Mouse (Mus musculus) lung, embryonic 14.5 days (tissue): ENCODE measurements around the gene Prss44. TPM values are rescaled to one million over a fixed set of nuclear protein-coding genes. Genes with fewer than 3 reads are reported as not detected.

Source experiments
- ATAC-seq: fragments of 200-750 bp; cut with Nextera tagmentation; 2 replicates; pipeline ENCODE4 v1.8.0; 2017; ENCODE audit warnings: mild to moderate bottlenecking, moderate TSS enrichment, moderate library complexity; ENCODE audit not compliant: insufficient read depth
- DNase-seq: peaks from one replicate; pipeline ENCODE4 v3.0.0-alpha.2; 2015
- H3K27ac ChIP-seq: fragments of 300-500 bp; sonication (generic); 2 replicates; pipeline ENCODE4 v1.5.1; 2014; ENCODE audit warnings: low read depth, mild to moderate bottlenecking, moderate library complexity
- H3K27me3 ChIP-seq: fragments of 300-500 bp; sonication (generic); 2 replicates; pipeline ENCODE4 v1.6.1; 2014; ENCODE audit warnings: low read length, control low read depth; ENCODE audit not compliant: insufficient read depth
- H3K36me3 ChIP-seq: fragments of 300-500 bp; sonication (generic); 2 replicates; pipeline ENCODE4 v1.6.1; 2014; ENCODE audit warnings: control low read depth; ENCODE audit not compliant: insufficient read depth
- H3K4me1 ChIP-seq: fragments of 300-500 bp; sonication (generic); 2 replicates; pipeline ENCODE4 v1.6.1; 2014; ENCODE audit warnings: antibody characterized with exemption, control low read depth; ENCODE audit not compliant: insufficient read depth
- H3K4me2 ChIP-seq: fragments of 300-500 bp; sonication (generic); 2 replicates; pipeline ENCODE4 v1.6.1; 2014; ENCODE audit warnings: mild to moderate bottlenecking
- H3K4me3 ChIP-seq: fragments of 300-500 bp; sonication (generic); 2 replicates; pipeline ENCODE4 v1.5.1; 2014; ENCODE audit warnings: low read depth, low read length
- H3K9ac ChIP-seq: fragments of 300-500 bp; sonication (generic); 2 replicates; pipeline ENCODE4 v1.6.1; 2014
- H3K9me3 ChIP-seq: fragments of 300-500 bp; sonication (generic); 2 replicates; pipeline ENCODE4 v1.6.1; 2016; ENCODE audit warnings: low read depth, low read length, control low read depth
- CTCF ChIP-seq: IDR thresholded peaks from 2 replicates; pipeline ENCODE4 v1.5.1; 2016; ENCODE audit warnings: antibody characterized with exemption, low read depth
- WGBS: fragments of 180-500 bp; shearing (Covaris S2); extraction: QIAGEN DNeasy Blood & Tissue Kit; methylation state at CpG from one replicate; pipeline ENCODE4 v1.1.7; 2014; 5-methylcytosine and 5-hydroxymethylcytosine counted together
- polyA plus RNA-seq: library from polyadenylated mRNA; unstranded; fragments of >200 nt; fragmentation: Nextera tagmentation; extraction: Ambion mirVana; gene quantifications from 2 replicates; pipeline ENCODE4 v1.2.1, GENCODE M21; 2014

The Prss44 gene
- polyA plus RNA-seq, 1 experiment from 2014 or later: not detected

- no peaks in the 10 kb centered on the region for H3K9me3 ChIP-seq
- H3K4me2 ChIP-seq: no peak within 1 kb of the TSS
- H3K4me1 ChIP-seq: no peaks in the 10 kb centered on the region
- WGBS: 75% methylated on average over 10 of the region's 10 CpGs
- H3K27ac ChIP-seq: no peak within 1 kb of the TSS
- DNase-seq (no peak), ATAC-seq (no peak)
- H3K36me3 ChIP-seq: no peaks in the 10 kb centered on the region
- H3K9ac ChIP-seq: no peak within 1 kb of the TSS
- TF ChIP-seq CTCF: no peak
- no peak within 1 kb of the TSS for H3K4me3 ChIP-seq
- H3K27me3 ChIP-seq: no peaks in the 10 kb centered on the region
These were observed 30.4 kb downstream of the Prss44 start, which contains the start of gene Prss46 for GRCm38 (mm10) chr9:110844206-110844605. Prss46 (plus strand) TSS chr9:110844506.

GRCm38 (mm10) chr9:110849162-110849561 lies 35.4 kb downstream of the Prss44 start:
- Histone ChIP-seq H3K27me3 (no peaks in the 10 kb centered on the region), H3K9ac (no peak overlapping the region), H3K9me3 (no peaks in the 10 kb centered on the region), H3K36me3 (no peaks in the 10 kb centered on the region), H3K27ac (no peak overlapping the region), H3K4me2 (no peak overlapping the region), H3K4me3 (no peak overlapping the region), H3K4me1 (no peaks in the 10 kb centered on the region)
- ATAC-seq (no peak), DNase-seq (no peak)
- no peak for TF ChIP-seq CTCF
- 67% methylated on average over 7 of the region's 7 CpGs for WGBS

DNA sequence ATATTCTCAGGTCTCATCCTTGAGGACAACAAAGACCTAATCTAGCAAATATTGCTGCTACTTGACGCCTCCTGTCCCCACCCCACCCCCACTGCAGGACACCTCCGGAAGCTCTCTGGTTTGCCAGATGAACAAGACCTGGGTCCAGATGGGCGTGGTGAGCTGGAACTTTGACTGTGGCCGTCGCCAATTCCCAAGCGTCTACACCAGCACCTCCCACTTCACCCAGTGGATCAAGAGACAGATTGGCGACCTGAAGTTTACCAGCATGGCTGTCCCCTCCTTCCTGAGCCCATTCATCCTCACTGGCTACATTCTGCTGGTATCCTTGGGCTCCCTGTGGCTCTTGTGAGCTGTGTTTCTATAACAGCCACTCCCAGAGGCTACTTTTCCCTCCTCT lies 42.1 kb downstream of the Prss44 start:
- no peak overlapping the region for H3K4me3 ChIP-seq
- 67% methylated on average over 7 of the region's 7 CpGs for WGBS
- H3K27ac ChIP-seq: no peak overlapping the region
- DNase-seq (no peak), ATAC-seq (no peak)
- no peak for TF ChIP-seq CTCF
- H3K9me3 ChIP-seq: no peaks in the 10 kb centered on the region
- no peaks in the 10 kb centered on the region for H3K36me3 ChIP-seq
- 0 out of 2 replicates have a peak, but pooled peaks cover 3% of the 10 kb centered on the region for H3K4me1 ChIP-seq
- peaks cover 14% of the 10 kb centered on the region; the same call in 1 of the 2 replicates for H3K27me3 ChIP-seq
- H3K4me2 ChIP-seq: no peak overlapping the region
- no peak overlapping the region for H3K9ac ChIP-seq

DNA sequence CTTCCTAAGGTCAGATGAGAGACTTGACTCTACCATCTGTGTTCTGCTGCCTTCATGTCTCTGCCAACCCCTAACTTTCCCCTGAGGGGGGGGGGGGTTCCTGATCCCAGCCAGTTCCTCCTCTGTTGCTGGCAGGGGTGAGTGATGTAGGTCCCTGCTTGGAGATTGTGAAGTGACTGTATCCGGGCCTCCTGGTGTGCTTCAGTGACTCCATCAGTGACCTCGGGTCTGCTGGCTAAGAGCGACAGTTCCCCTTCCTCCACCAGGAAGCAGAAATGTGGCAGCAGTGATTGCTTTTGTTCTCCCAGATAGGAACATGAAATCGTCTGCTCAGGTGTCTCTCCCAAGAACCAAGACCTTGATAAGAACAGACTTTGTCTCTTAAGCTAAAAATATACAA lies 43.1 kb downstream of the Prss44 start:
- Histone ChIP-seq H3K4me3 (no peak overlapping the region), H3K9ac (no peak overlapping the region), H3K36me3 (no peaks in the 10 kb centered on the region), H3K4me1 (0 out of 2 replicates have a peak, but pooled peaks cover 3% of the 10 kb centered on the region), H3K9me3 (no peaks in the 10 kb centered on the region), H3K4me2 (no peak overlapping the region), H3K27ac (no peak overlapping the region), H3K27me3 (peaks cover 14% of the 10 kb centered on the region; the same call in 1 of the 2 replicates)
- ATAC-seq (no peak), DNase-seq (no peak)
- TF ChIP-seq CTCF: no peak
- 40% methylated on average over 4 of the region's 4 CpGs for WGBS

DNA sequence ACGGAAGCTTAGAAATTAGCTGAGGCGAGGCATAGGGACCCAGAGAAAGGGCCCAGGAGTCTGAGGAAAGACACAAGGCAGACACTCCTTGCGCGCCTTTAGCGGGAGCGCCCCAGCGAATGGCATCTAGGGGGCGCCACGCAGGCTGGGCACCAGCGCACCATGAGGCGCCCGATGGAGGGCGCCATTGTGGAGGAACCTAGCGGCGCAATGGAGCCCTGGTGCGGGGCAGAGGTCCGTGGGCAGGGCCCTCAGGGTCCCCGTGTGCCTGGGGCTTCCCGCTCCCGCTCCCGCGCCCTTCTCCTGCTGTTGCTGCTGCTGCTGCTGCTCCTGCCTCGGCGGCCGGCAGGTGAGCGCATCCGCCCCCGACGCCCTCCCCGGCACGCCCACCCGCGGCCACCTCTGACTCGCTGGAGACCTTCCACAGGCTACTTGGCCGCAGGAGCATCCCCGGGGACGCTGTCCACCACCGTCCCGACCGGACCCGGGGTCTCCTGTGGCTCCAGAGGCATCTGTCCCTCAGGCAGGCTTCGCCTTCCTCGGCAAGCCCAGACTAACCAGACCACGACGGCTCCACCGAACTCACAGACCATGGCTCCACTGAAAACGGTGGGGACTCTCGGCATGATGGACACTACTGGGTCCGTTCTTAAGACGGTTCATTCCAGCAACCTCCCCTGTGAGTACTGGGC lies 44.1 kb downstream of the Prss44 start, which contains the start of gene Prss50:
Prss50 (plus strand) TSS at position 187 of the 692 bp plus-strand sequence.
- WGBS: 9% methylated on average over 46 of the region's 50 CpGs

GRCm38 (mm10) chr9:110858523-110858922 lies 44.7 kb downstream of the Prss44 start:
- no peak for ATAC-seq
- Histone ChIP-seq H3K4me2 (no peak overlapping the region), H3K27ac (no peak overlapping the region), H3K4me3 (no peak overlapping the region), H3K4me1 (0 out of 2 replicates have a peak, but pooled peaks cover 3% of the 10 kb centered on the region), H3K9me3 (no peaks in the 10 kb centered on the region), H3K36me3 (no peaks in the 10 kb centered on the region), H3K9ac (no peak overlapping the region), H3K27me3 (peaks cover 14% of the 10 kb centered on the region; the same call in 1 of the 2 replicates)
- DNase-seq: no peak
- TF ChIP-seq CTCF: no peak
- 38% methylated on average over 5 of the region's 5 CpGs for WGBS

More for the DNA sequence above, 44.1 kb downstream of the Prss44 start, which contains the start of gene Prss50:
- H3K4me1 ChIP-seq: 0 out of 2 replicates have a peak, but pooled peaks cover 3% of the 10 kb centered on the region
- H3K4me3 ChIP-seq: peak within 1 kb of the TSS; percentile 25
- peak within 1 kb of the TSS; percentile 59 for H3K4me2 ChIP-seq
- H3K27me3 ChIP-seq: peaks cover 14% of the 10 kb centered on the region; the same call in 1 of the 2 replicates
- DNase-seq: peak; percentile 14
- H3K9me3 ChIP-seq: no peaks in the 10 kb centered on the region
- no peak for ATAC-seq
- TF ChIP-seq CTCF: peak; percentile 61
- no peak within 1 kb of the TSS for H3K27ac ChIP-seq
- no peaks in the 10 kb centered on the region for H3K36me3 ChIP-seq
- 0 out of 2 replicates have a peak within 1 kb of the TSS, but pooled peaks have one; percentile 9 for H3K9ac ChIP-seq

DNA sequence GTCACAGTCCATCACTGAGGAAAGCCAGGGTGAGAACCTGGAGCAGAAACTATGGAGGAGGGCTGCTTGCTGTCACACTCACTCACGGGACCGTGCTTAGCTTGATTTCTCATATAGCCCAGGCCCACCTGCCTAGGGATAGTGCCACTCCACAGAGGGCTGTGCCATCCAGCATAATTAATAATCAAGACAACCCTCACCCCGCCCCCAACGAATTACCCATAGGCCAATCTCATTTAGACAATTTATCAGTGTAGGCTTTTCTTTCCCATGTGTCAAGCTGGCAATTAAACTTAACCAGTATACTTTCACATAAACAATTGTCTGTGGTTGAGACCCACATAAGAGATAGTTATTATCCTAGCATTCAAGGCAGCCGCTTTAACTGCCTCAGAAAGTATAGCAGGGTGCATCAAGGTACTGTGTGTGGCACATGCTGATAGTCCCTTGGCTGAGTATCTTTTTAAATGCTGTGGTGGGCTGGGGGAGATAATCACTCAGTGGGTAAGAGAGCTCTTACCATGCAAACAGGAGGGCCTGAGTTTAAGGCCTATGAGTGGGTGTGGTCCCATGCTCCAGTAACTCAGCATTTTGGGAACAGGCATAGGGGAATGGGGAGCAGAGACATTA lies 45.3 kb downstream of the Prss44 start:
- no peak overlapping the region for H3K4me3 ChIP-seq
- H3K36me3 ChIP-seq: no peaks in the 10 kb centered on the region
- DNase-seq (no peak), ATAC-seq (no peak)
- 0 out of 2 replicates have a peak, but pooled peaks cover 3% of the 10 kb centered on the region for H3K4me1 ChIP-seq
- TF ChIP-seq CTCF: no peak
- H3K27me3 ChIP-seq: peaks cover 14% of the 10 kb centered on the region; the same call in 1 of the 2 replicates
- H3K4me2 ChIP-seq: no peak overlapping the region
- 73% methylated on average over 5 of the region's 5 CpGs for WGBS
- no peak overlapping the region for H3K9ac ChIP-seq
- H3K9me3 ChIP-seq: no peaks in the 10 kb centered on the region
- H3K27ac ChIP-seq: no peak overlapping the region
